Mouse (Mus musculus) midbrain, postnatal 0 days (tissue): Measurements from ENCODE around the gene Rab17. TPM values are rescaled to one million over a fixed set of nuclear protein-coding genes. Genes with fewer than 3 reads are reported as not detected.

ENCODE experiments used
- ATAC-seq: fragments of 200-750 bp; cut with Nextera tagmentation; 2 replicates; pipeline ENCODE4 v1.8.0; 2017; ENCODE audit warnings: moderate number of reproducible peaks, mild to moderate bottlenecking, moderate TSS enrichment, moderate library complexity; ENCODE audit not compliant: low FRiP score
- DNase-seq: peaks from one replicate; pipeline ENCODE4 v3.0.0-alpha.2; 2015; ENCODE audit warnings: low spot score
- H3K27ac ChIP-seq: fragments of 300-500 bp; sonication (generic); 2 replicates; pipeline ENCODE4 v1.5.1; 2014; ENCODE audit warnings: low read depth, mild to moderate bottlenecking, low read length, mixed read lengths
- H3K27me3 ChIP-seq: fragments of 300-500 bp; sonication (generic); 2 replicates; pipeline ENCODE4 v1.6.1; 2014; ENCODE audit warnings: low read length, control low read depth, mixed read lengths; ENCODE audit not compliant: insufficient read depth
- H3K36me3 ChIP-seq: fragments of 300-500 bp; sonication (generic); 2 replicates; pipeline ENCODE4 v1.6.1; 2014; ENCODE audit warnings: low read length, control low read depth, mixed read lengths; ENCODE audit not compliant: insufficient read depth
- H3K4me1 ChIP-seq: fragments of 300-500 bp; sonication (generic); 2 replicates; pipeline ENCODE4 v1.6.1; 2014; ENCODE audit warnings: mild to moderate bottlenecking, control low read depth, antibody characterized with exemption, low read length, mixed read lengths; ENCODE audit not compliant: insufficient read depth
- H3K4me2 ChIP-seq: fragments of 300-500 bp; sonication (generic); 2 replicates; pipeline ENCODE4 v1.6.1; 2014; ENCODE audit warnings: low read depth, mild to moderate bottlenecking, low read length, mixed read lengths; ENCODE audit not compliant: poor library complexity, severe bottlenecking
- H3K4me3 ChIP-seq: fragments of 300-500 bp; sonication (generic); 2 replicates; pipeline ENCODE4 v1.5.1; 2014; ENCODE audit warnings: low read depth, mild to moderate bottlenecking, low read length, moderate library complexity
- H3K9ac ChIP-seq: fragments of 300-500 bp; sonication (generic); replicated peaks from 2 replicates; pipeline ENCODE4 v1.6.1; 2014; ENCODE audit warnings: mild to moderate bottlenecking, low read length, moderate library complexity, mixed read lengths; ENCODE audit not compliant: poor library complexity, severe bottlenecking
- H3K9me3 ChIP-seq: fragments of 300-500 bp; sonication (generic); 2 replicates; pipeline ENCODE4 v1.6.1; 2016; ENCODE audit warnings: low read length, control low read depth
- CTCF ChIP-seq: IDR thresholded peaks from 2 replicates; pipeline ENCODE4 v1.5.1; 2016; ENCODE audit warnings: antibody characterized with exemption, mild to moderate bottlenecking
- WGBS: fragments of 180-500 bp; shearing (Covaris S2); extraction: QIAGEN DNeasy Blood & Tissue Kit; methylation state at CpG from one replicate; pipeline ENCODE4 v1.1.7; 2014; 5-methylcytosine and 5-hydroxymethylcytosine counted together
- polyA plus RNA-seq: library from polyadenylated mRNA; unstranded; fragments of >200 nt; fragmentation: Nextera tagmentation; extraction: Ambion mirVana; gene quantifications from 2 replicates; pipeline ENCODE4 v1.2.1, GENCODE M21; 2015
- total RNA-seq: library from RNA; depleted of rRNA; stranded (reverse); fragments of >200 nt; gene quantifications from 2 replicates; pipeline ENCODE4 v1.2.3, GENCODE M21; 2014

The Rab17 gene
- total and polyA plus RNA-seq, 2 experiments from 2014 or later = 0.26 TPM; not detected in 1

GRCm38 (mm10) chr1:90980638-90981330, 11.3 kb upstream of the Rab17 start:
- Histone ChIP-seq H3K4me2 (no peak overlapping the region), H3K36me3 (no peaks in the 10 kb centered on the region), H3K27ac (no peak overlapping the region), H3K9me3 (no peaks in the 10 kb centered on the region), H3K9ac (no peak overlapping the region), H3K4me1 (no peaks in the 10 kb centered on the region), H3K4me3 (no peak overlapping the region), H3K27me3 (no peaks in the 10 kb centered on the region)
- ATAC-seq (no peak), DNase-seq (no peak)
- no peak for TF ChIP-seq CTCF
- 74% methylated on average over 10 of the region's 10 CpGs for WGBS

GRCm38 (mm10) chr1:90975960-90976359, 6.5 kb upstream of the Rab17 start:
- Histone ChIP-seq H3K4me3 (no peak overlapping the region), H3K4me1 (peaks cover 10% of the 10 kb centered on the region; the same call in 1 of the 2 replicates), H3K27ac (no peak overlapping the region), H3K27me3 (no peaks in the 10 kb centered on the region), H3K9me3 (no peaks in the 10 kb centered on the region), H3K9ac (no peak overlapping the region), H3K4me2 (no peak overlapping the region), H3K36me3 (no peaks in the 10 kb centered on the region)
- 43% methylated on average over 4 of the region's 4 CpGs for WGBS
- ATAC-seq (no peak), DNase-seq (peak; percentile 27)
- TF ChIP-seq CTCF = no peak

- H3K27me3 ChIP-seq = no peaks in the 10 kb centered on the region
- 0 out of 2 replicates have a peak overlapping the region, but pooled peaks have one; percentile 24 for H3K9ac ChIP-seq
- no peak overlapping the region for H3K4me3 ChIP-seq
- no peaks in the 10 kb centered on the region for H3K36me3 ChIP-seq
- H3K4me2 ChIP-seq = peak overlapping the region; percentile 30
- peaks cover 10% of the 10 kb centered on the region; the same call in 1 of the 2 replicates for H3K4me1 ChIP-seq
- WGBS = 7% methylated on average over 12 of the region's 12 CpGs
- DNase-seq (peak; percentile 83), ATAC-seq (peak; percentile 68)
- no peak for TF ChIP-seq CTCF
- no peaks in the 10 kb centered on the region for H3K9me3 ChIP-seq
- H3K27ac ChIP-seq = no peak overlapping the region
These were observed 5.6 kb upstream of the Rab17 start for GRCm38 (mm10) chr1:90974906-90975649.

GRCm38 (mm10) chr1:90973574-90973911, 4.1 kb upstream of the Rab17 start:
- H3K9ac ChIP-seq = no peak overlapping the region
- no peak overlapping the region for H3K4me3 ChIP-seq
- no peaks in the 10 kb centered on the region for H3K9me3 ChIP-seq
- DNase-seq (no peak), ATAC-seq (peak; percentile 6; the same call in 1 of the 2 replicates)
- H3K36me3 ChIP-seq = no peaks in the 10 kb centered on the region
- H3K27ac ChIP-seq = no peak overlapping the region
- no peak overlapping the region for H3K4me2 ChIP-seq
- WGBS = 67% methylated on average over 2 of the region's 2 CpGs
- no peaks in the 10 kb centered on the region for H3K27me3 ChIP-seq
- peaks cover 10% of the 10 kb centered on the region; the same call in 1 of the 2 replicates for H3K4me1 ChIP-seq
- TF ChIP-seq CTCF = no peak

- no peaks in the 10 kb centered on the region for H3K9me3 ChIP-seq
- ATAC-seq = peak; percentile 76
- no peak overlapping the region for H3K4me2 ChIP-seq
- H3K4me3 ChIP-seq = no peak overlapping the region
- no peaks in the 10 kb centered on the region for H3K27me3 ChIP-seq
- peak; percentile 100 for TF ChIP-seq CTCF
- no peak overlapping the region for H3K9ac ChIP-seq
- no peaks in the 10 kb centered on the region for H3K36me3 ChIP-seq
- H3K4me1 ChIP-seq = peaks cover 10% of the 10 kb centered on the region; the same call in 1 of the 2 replicates
- DNase-seq = peak; percentile 90
- H3K27ac ChIP-seq = no peak overlapping the region
- WGBS = 16% methylated on average over 9 of the region's 9 CpGs
These were observed 3.6 kb upstream of the Rab17 start for GRCm38 (mm10) chr1:90972911-90973573.
